ENCODE assay signal across 8 mouse cellular contexts in genomic region chr17:9764041-9764606, GRCm38 (mm10).
DNase-seq lines count a peak whose midpoint lies in the region; ATAC-seq lines count a peak whose summit lies in the region.

No protein-coding gene starts in this region.

- DNase-seq in lung, postnatal 4 days: no peak
- DNase-seq in liver, embryonic 13.5 days: no peak
- DNase-seq in layer of hippocampus, adult 11-12 months (ENCODE audit: low spot score): no peak
- DNase-seq in frontal cortex, postnatal 10 days (ENCODE audit: low spot score in 2 of 2): no peak
- DNase-seq in ovary, postnatal 36 days (ENCODE audit: low spot score): no peak

- H3K4me3 ChIP-seq in lung, embryonic 15.5 days: peak overlapping the region; percentile 26
- peak overlapping the region; percentile 31 for H3K4me3 ChIP-seq in forebrain, embryonic 15.5 days
- H3K4me3 ChIP-seq in liver, embryonic 13.5 days (replicated peaks): no peak overlapping the region; the same call in 1 of the 2 replicates
- H3K4me3 ChIP-seq in stomach, embryonic 16.5 days (replicated peaks; ENCODE audit: low read length): peak overlapping the region; percentile 28

- no peak overlapping the region for H3K9ac ChIP-seq in lung, embryonic 15.5 days
- H3K9ac ChIP-seq in forebrain, embryonic 15.5 days (replicated peaks): peak overlapping the region; percentile 38
- H3K9ac ChIP-seq in liver, embryonic 13.5 days: no peak overlapping the region
- H3K9ac ChIP-seq in stomach, embryonic 16.5 days (ENCODE audit: low read length): no peak overlapping the region

- H3K27ac ChIP-seq in lung, embryonic 15.5 days: peak overlapping the region; percentile 50; the same call in 1 of the 2 replicates
- H3K27ac ChIP-seq in forebrain, embryonic 15.5 days (replicated peaks): peak overlapping the region; percentile 83
- no peak overlapping the region for H3K27ac ChIP-seq in liver, embryonic 13.5 days
- H3K27ac ChIP-seq in stomach, embryonic 16.5 days (ENCODE audit: low read length): no peak overlapping the region

- WGBS in lung, embryonic 15.5 days: 19% methylated on average over 8 of the region's 9 CpGs
- WGBS in forebrain, embryonic 15.5 days: 2% methylated on average over 9 of the region's 9 CpGs
- 23% methylated on average over 8 of the region's 9 CpGs for WGBS in liver, embryonic 13.5 days (ENCODE audit: insufficient replicate concordance)
- WGBS in stomach, embryonic 16.5 days: 18% methylated on average over 8 of the region's 9 CpGs

- peak overlapping the region; percentile 74 for H3K4me2 ChIP-seq in lung, embryonic 15.5 days
- H3K4me2 ChIP-seq in forebrain, embryonic 15.5 days (replicated peaks): peak overlapping the region; percentile 78
- H3K4me2 ChIP-seq in liver, embryonic 13.5 days: peak overlapping the region; percentile 41
- H3K4me2 ChIP-seq in stomach, embryonic 16.5 days (ENCODE audit: low read depth, low read length): peak overlapping the region; percentile 95

- no peaks in the 10 kb centered on the region for H3K36me3 ChIP-seq in lung, embryonic 15.5 days
- no peaks in the 10 kb centered on the region for H3K36me3 ChIP-seq in forebrain, embryonic 15.5 days
- H3K36me3 ChIP-seq in liver, embryonic 13.5 days: no peaks in the 10 kb centered on the region
- no peaks in the 10 kb centered on the region for H3K36me3 ChIP-seq in stomach, embryonic 16.5 days (ENCODE audit: control insufficient read depth, insufficient read depth, low read length)

- no peaks in the 10 kb centered on the region for H3K9me3 ChIP-seq in lung, embryonic 15.5 days
- H3K9me3 ChIP-seq in forebrain, embryonic 15.5 days: no peaks in the 10 kb centered on the region
- no peaks in the 10 kb centered on the region for H3K9me3 ChIP-seq in liver, embryonic 13.5 days (replicated peaks)
- no peaks in the 10 kb centered on the region for H3K9me3 ChIP-seq in stomach, embryonic 16.5 days (replicated peaks; ENCODE audit: control insufficient read depth, low read length)

- H3K27me3 ChIP-seq in lung, embryonic 15.5 days: no peaks in the 10 kb centered on the region
- H3K27me3 ChIP-seq in forebrain, embryonic 15.5 days: no peaks in the 10 kb centered on the region
- H3K27me3 ChIP-seq in liver, embryonic 13.5 days: 0 out of 2 replicates have a peak, but pooled peaks cover 2% of the 10 kb centered on the region
- H3K27me3 ChIP-seq in stomach, embryonic 16.5 days (ENCODE audit: control insufficient read depth, insufficient read depth, low read length): no peaks in the 10 kb centered on the region

- peaks cover 15% of the 10 kb centered on the region for H3K4me1 ChIP-seq in lung, embryonic 15.5 days
- H3K4me1 ChIP-seq in forebrain, embryonic 15.5 days: peaks cover 54% of the 10 kb centered on the region
- 0 out of 2 replicates have a peak, but pooled peaks cover 3% of the 10 kb centered on the region for H3K4me1 ChIP-seq in liver, embryonic 13.5 days (replicated peaks)
- H3K4me1 ChIP-seq in stomach, embryonic 16.5 days (ENCODE audit: control insufficient read depth, insufficient read depth, low read length): no peaks in the 10 kb centered on the region

- ATAC-seq in lung, embryonic 15.5 days (ENCODE audit: borderline replicate concordance, extremely low read depth, low FRiP score, low TSS enrichment): no peak
- peak; percentile 10; the same call in 1 of the 2 replicates for ATAC-seq in forebrain, embryonic 15.5 days (replicated peaks)
- ATAC-seq in liver, embryonic 13.5 days (ENCODE audit: low read depth): no peak
- ATAC-seq in stomach, embryonic 16.5 days (ENCODE audit: insufficient read depth, low FRiP score): no peak

Comparison
In these comparisons a context has a peak if more than half of its experiments do, and no peak if none do; other contexts are left out.
1. H3K27ac ChIP-seq: peak in lung, embryonic 15.5 days (single experiment) and forebrain, embryonic 15.5 days (single experiment); none in liver, embryonic 13.5 days (single experiment) and stomach, embryonic 16.5 days (single experiment).
2. H3K4me2 ChIP-seq: peak in every context shown above with its lines; median percentile 95 in stomach, embryonic 16.5 days; 78 in forebrain, embryonic 15.5 days; 74 in lung, embryonic 15.5 days; 41 in liver, embryonic 13.5 days.